Mouse (Mus musculus) gastrocnemius, postnatal 25 days (tissue): Measurements from ENCODE around the gene Car15. TPM values are rescaled to one million over a fixed set of nuclear protein-coding genes. Genes with fewer than 3 reads are reported as not detected.
A peak's percentile ranks its signal among the peaks of the same experiment; 100 is the strongest.

Source experiments
- DNase-seq: peaks from one replicate; pipeline ENCODE4 v3.0.0; 2022
- total RNA-seq, 2 experiments: library from RNA; stranded (reverse); gene quantifications; 1 replicate in 1 of 2; 2 replicates in 1 of 2; pipeline ENCODE4 v1.2.3; 2021

Car15 gene
- total RNA-seq, 2 experiments from 2014 or later, result 0.79 to 0.88 TPM

- no peak for DNase-seq
Observed at GRCm38 (mm10) chr16:17833321-17833680, 4.9 kb downstream of the Car15 start.

- DNase-seq, result no peak
Observed at GRCm38 (mm10) chr16:17832821-17833220, 5.3 kb downstream of the Car15 start, which contains the start of gene B830017H08Rik. B830017H08Rik (plus strand) TSS chr16:17833121.

GRCm38 (mm10) chr16:17831781-17832180 is 6.4 kb downstream of the Car15 start:
- DNase-seq, result no peak

DNA sequence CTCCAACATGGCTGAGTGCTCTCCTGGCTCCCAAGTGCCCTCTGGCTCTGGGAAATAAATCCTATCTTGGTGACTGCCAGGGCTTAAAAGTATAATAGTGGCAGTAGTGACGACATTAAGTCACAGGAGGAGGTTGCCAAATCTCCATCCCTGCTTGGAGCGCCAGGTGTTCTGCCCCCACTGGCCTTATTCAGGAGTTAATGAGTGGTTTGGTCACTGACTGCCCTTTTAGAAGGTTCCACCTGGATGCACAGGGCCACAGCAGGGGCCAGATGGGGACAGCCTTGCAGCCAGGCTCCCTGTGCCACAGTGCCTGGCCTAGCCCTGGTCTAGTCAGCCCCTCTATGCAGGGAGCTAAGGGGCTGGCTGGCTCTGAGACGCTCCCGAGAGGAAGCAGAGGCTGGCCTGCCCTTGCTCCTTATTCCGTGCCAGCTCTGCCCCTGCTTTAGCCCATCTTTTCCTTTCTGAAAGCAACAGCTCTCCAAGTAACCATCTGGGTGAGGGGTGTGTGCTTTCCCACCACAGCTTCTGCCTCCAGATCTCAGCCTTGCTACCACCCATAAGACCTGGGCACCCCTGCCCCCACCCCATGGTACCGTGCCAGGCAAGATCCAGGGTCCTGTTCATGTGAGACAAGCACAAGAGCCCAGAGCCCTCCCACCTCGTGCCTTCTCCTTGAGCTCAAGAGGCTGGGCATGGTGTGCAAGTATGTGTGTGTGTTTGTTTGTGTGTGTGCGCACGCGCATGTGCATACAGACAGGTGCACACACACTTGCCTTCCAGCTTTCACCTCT is 7.6 kb downstream of the Car15 start:
- no peak for DNase-seq

- DNase-seq, result no peak
Observed at GRCm38 (mm10) chr16:17828867-17829266, 9.3 kb downstream of the Car15 start.

DNA sequence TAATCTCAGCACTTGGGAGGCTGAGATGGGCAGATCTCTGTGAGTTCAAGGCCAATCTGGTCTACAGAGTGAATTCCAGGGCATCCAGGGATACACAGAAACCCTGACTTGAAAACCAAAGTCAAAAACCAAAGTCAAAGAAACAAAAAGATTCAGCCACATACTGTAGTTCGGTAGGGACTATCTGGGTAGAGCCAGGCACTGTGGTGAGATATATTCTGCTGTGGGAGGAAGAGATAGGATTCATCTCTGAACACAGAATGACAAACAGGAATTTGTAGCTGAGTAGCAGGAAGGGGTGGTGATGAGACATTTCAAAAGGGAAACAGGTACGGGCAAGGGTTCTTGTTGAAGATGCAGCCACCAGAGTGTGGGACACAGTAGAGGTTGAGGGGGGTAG is 9.9 kb downstream of the Car15 start:
- DNase-seq, result no peak

DNA sequence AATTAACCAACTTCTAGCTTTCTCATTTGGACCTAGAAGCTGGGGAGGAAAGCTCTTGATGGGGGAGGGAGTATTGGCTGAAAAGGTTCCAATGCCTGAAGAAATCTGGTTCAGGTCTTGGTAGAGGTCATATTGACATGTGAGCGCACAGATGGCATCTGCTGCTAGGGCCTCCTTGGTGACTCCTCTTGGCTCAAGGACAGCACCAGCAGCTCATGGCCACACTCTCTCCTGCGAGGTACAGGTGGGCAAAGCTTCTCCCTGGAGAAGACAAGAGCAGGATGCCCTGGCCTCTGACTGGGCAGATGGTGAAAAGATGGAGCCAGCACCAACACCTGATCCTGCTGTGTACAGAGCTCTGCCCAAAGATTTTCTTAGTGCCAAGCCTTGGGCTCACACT is 11.7 kb downstream of the Car15 start:
- DNase-seq, result no peak

GRCm38 (mm10) chr16:17816528-17816927 is 21.6 kb downstream of the Car15 start:
- DNase-seq, result no peak

- DNase-seq, result peak; percentile 56
Observed at GRCm38 (mm10) chr16:17815411-17816402, 22.5 kb downstream of the Car15 start.

DNA sequence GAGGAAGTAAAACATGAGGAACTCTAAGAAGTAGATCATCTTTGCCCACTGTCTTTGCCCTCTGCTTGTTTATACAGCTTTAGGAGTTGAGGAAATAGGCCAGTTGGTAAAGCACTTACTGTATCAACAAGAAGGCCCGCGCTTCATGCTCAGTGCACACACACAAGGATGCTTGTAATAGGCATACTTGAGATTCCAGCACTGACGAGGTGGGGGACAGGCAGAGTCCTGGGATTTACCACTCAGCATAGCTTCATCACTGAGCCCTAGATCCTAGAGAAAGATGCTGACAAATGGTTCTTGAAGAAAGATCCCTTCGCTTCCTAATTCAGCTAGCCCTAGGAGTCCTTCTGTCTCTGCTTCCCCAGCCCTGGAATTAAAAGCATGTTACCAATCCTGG is 25.0 kb downstream of the Car15 start:
- DNase-seq, result no peak

DNA sequence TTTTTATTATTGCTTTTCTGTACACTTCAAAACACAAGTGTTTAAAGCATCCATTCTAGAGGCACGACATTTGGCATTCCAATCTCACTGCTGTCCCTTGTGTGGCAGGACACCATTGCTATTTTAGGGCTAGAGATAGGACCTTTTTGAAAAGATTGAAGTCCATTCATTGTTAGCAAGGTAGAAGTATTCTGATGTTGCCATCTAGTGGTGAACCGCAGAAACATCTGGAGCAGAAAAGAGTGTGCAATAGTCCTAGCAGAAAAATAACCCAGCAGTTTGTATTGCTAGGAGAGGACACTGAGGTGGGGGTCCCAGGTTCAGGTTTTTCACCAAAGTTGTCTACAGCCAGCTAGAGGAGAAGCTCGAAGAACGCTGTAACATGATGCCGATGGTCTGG is 26.0 kb downstream of the Car15 start:
- no peak for DNase-seq

DNA sequence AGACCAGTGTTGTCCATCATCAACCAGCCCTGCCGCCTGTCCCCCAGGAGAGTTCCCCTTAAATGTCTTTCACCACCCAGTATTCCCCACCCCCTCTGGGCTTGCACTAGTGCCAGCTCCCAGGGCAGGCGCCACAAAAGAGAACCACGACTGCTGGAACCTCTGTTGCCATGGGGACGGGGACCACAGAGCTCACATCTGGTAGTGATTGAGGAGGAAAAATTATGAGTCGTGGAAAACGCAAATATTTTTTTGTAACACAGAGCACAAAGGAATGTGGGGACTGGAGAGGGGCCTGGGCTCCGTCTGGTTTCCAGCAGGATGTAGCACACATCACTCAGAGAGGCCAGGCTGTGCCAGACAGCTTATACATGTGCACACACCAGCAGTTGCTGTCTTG is 28.5 kb downstream of the Car15 start:
- peak; percentile 78 for DNase-seq

DNA sequence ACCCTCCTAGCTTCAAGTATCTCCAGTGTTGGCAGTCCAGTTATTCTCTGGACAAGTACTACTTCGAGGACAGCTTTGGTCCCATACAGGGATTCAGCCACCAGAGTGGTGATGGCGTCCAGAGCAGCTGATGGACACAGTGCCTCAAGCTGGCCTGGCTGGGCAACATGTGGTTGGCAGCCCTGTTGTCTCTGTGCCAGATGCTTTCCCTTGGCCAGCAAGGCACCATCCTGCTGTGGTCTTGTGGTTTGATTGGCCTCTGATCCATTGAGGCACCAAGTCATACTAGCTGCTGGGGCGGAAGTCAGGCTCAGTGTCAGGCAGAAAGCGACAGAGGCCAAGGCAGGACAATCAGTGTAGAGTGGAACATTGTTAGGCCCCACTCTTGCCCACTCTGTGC is 29.0 kb downstream of the Car15 start:
- no peak for DNase-seq

DNA sequence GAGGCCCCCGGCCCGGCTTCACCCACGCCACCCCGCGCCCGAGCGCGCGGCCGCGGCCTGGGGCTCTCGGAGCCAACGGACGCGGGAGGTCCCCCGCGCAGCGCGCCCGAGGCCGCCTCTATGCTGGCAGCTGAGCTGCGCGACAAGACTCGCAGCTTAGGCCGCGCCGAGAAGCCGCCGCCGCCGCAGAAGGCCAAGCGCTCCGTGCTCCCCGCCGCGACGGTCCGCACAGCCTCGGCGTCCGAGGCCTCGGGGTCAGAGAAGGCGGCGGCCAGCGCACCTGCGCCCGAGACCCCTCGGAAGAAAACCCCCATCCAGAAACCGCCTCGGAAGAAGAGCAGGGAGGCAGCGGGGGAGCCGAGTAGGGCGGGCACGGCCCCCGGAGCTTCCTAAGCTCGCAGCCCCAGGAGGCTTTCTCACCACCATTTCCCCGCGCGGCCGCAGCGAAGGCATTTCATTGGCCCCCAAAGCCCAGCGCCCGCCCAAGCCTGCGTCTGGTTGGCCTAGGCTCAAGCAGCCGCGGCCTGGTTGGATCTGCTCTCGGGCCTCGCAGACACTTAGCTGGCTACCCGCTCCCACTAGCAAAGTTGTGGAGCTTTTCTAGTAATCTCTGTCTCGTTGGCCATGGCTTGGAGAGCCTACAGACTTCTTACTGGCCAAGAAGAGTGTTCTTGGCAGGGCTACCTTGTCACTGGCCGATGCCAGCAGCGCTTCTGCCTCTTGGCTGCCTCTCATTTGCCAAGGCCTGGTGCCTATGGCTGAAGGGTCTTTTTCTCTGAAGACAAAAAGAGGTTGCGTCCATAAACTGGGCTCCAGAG is 30.8 kb downstream of the Car15 start:
- DNase-seq, result peak; percentile 89

DNA sequence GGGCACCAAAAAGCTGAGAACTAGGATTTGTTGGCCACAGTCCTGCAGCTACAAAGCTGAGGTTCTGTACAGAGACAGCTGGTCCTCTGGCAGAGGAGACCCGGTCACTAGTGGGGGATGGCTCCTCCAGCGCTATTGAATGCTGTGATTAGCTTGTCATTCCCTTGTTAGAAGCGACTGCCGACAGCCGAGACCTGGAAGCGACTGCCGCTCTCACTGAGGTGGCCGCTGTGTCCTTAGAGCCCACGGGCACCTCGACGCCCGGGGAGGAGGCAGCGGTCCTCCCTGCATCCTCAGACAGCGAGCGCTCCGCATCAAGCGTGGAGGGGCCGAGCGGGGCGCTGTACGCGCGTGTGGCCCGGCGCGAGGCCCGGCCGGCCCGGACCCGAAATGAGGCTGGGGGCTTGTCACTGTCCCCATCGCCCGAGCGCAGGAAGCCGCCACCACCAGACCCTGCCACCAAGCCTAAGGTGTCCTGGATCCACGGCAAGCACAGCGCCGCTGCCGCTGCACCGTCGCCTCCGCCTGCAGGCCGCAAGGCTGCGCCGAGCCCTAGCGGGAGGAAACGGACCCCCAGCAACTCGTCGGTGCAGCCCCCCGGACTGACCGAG is 31.5 kb downstream of the Car15 start:
- DNase-seq, result no peak

- DNase-seq, result no peak
Observed at GRCm38 (mm10) chr16:17804982-17805381, 33.2 kb downstream of the Car15 start.

DNA sequence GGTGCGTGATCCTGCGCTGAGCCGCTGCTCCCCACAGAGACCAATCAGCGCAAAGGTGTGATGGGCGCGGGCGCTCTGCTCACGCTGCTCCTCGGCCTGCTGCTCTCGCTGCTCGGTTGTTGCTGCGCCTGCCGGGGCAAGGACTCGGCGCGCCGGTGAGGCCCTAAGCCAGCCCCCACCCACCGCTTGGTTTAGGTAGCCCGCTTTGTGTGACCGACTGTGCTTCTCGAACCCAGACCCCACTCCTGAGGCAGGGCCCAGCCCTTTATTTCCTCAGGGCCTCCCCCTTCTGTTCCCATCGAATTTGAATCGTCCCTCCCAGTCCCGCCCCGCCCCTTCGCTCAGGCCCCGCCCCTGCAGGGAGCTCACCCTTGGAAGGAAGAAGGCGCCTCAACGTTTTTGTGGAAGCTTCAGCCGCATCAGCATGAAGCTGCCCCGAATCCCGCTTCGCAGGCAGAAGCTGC is 33.7 kb downstream of the Car15 start:
- no peak for DNase-seq

DNA sequence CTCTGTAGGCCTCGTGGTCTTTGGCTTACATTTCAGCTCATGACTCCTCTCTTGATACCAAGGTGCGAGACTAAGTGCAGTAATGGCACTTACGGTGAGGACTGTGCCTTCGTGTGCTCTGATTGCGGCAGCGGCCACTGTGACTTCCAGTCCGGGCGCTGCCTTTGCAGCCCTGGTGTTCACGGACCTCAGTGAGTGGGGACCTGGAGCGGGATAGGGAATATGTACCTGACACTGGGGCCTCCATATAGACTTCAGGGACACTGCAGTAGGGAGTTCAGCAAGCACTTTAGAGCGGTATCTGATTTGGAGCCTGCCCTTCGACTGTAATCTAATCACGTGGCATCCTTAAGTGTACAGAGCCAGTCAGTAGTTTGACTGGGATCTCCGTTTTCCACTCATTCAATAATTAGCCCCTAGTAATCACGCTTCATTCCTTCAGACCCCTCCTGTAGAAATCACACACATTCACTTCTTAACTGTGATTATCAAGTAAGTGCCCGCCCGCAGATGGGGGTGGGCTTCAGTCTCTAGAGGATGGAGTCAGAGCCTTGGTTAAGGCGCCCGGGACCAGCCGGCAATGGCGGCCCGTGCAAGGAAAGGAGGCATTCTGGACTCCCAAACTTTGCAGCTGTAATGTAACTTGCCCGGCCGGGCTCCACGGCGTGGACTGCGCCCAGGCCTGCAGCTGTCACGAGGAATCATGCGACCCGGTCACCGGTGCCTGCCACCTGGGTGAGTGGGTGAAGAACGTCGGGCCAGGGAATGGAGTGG is 34.3 kb downstream of the Car15 start:
- DNase-seq, result no peak

- DNase-seq, result peak; percentile 33
Observed at GRCm38 (mm10) chr16:17802839-17803674, 35.1 kb downstream of the Car15 start.

GRCm38 (mm10) chr16:17802456-17802838 is 35.7 kb downstream of the Car15 start:
- no peak for DNase-seq
